Mouse (Mus musculus) G1E (cell line): ENCODE measurements around the gene Ccdc153. TPM values are rescaled to one million over a fixed set of nuclear protein-coding genes. Genes with fewer than 3 reads are reported as not detected.

Experiments used
- ATAC-seq: 2 replicates; pipeline ENCODE4 v1.8.0; 2016; ENCODE audit warnings: mild to moderate bottlenecking; ENCODE audit not compliant: insufficient number of reproducible peaks, poor library complexity, low FRiP score, severe bottlenecking; ENCODE audit errors: extremely low read depth
- DNase-seq: peaks from one replicate; pipeline ENCODE4 v3.0.0; 2012; ENCODE audit warnings: low spot score
- H3K27me3 ChIP-seq: 2 replicates; pipeline ENCODE4 v1.6.1; 2012; ENCODE audit warnings: mild to moderate bottlenecking, low read length, inconsistent platforms; ENCODE audit not compliant: insufficient read depth
- H3K36me3 ChIP-seq: replicated peaks from 2 replicates; pipeline ENCODE3; 2012; ENCODE audit warnings: mild to moderate bottlenecking, inconsistent platforms
- H3K4me1 ChIP-seq: 2 replicates; pipeline ENCODE4 v1.6.1; 2012; ENCODE audit warnings: low read depth, low read length, inconsistent platforms, mixed read lengths; ENCODE audit not compliant: insufficient read depth
- H3K4me3 ChIP-seq: 2 replicates; pipeline ENCODE4 v1.5.1; 2012; ENCODE audit warnings: low read depth, mild to moderate bottlenecking, inconsistent platforms, low read length, moderate library complexity, mixed read lengths
- H3K9me3 ChIP-seq: replicated peaks from 2 replicates; pipeline ENCODE4 v1.6.1; 2012; ENCODE audit warnings: inconsistent platforms
- CTCF ChIP-seq: IDR thresholded peaks from 2 replicates; pipeline ENCODE4 v1.5.1; 2012; ENCODE audit warnings: low read depth, low read length, inconsistent platforms, mixed read lengths
- GATA1 ChIP-seq: IDR thresholded peaks from 2 replicates; pipeline ENCODE4 v1.6.1; 2012; ENCODE audit warnings: borderline replicate concordance, low read length, inconsistent platforms, mixed read lengths
- GATA2 ChIP-seq: IDR thresholded peaks from 2 replicates; pipeline ENCODE4 v1.6.1; 2012; ENCODE audit warnings: low read depth, low read length, inconsistent platforms, borderline replicate concordance
- POLR2AphosphoS5 ChIP-seq: IDR thresholded peaks from 2 replicates; pipeline ENCODE4 v1.6.1; 2012; ENCODE audit warnings: low read depth, low read length, inconsistent platforms; ENCODE audit not compliant: insufficient replicate concordance
- TAL1 ChIP-seq: conservative IDR thresholded peaks from 2 replicates; pipeline ENCODE4 v1.6.1; 2012; ENCODE audit warnings: low read depth, low read length, inconsistent platforms, mixed read lengths
- polyA plus RNA-seq: library from polyadenylated mRNA; stranded (reverse); fragments of >175 nt; gene quantifications from 2 replicates; pipeline ENCODE4 v1.2.3, GENCODE M21; 2012
- total RNA-seq, 2 experiments: library from RNA; stranded (forward) in 1 of 2; stranded (reverse) in 1 of 2; fragments of 200-1000 nt in 1 of 2; fragments of >200 nt in 1 of 2; fragmentation: Nextera tagmentation in 1 of 2; gene quantifications; 2 replicates each; pipeline ENCODE4 v1.2.3; 2014 to 2017

Gene Ccdc153
- total and polyA plus RNA-seq, 3 experiments, result not detected

DNA sequence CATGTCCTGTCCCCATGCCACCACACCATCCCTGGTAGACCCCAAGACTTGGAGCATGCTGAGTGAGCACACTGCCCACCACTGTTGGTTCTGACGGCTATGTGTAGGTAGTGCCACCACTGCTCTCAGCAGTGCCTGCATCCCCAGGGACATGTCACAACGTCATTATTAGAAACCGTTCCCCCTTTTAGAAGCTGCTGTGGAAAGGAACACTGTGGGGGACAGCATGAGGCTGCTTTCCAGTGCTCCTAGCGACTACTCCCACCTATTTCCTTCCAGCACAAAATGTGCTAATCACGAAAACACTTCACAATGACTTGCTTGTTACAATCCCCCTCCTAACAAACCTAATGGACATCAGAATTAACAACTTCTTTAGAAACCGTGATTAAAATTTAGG, 14.5 kb upstream of the Ccdc153 start:
- H3K4me1 ChIP-seq, result peaks cover 41% of the 10 kb centered on the region
- H3K27me3 ChIP-seq, result no peaks in the 10 kb centered on the region
- no peak for DNase-seq

DNA sequence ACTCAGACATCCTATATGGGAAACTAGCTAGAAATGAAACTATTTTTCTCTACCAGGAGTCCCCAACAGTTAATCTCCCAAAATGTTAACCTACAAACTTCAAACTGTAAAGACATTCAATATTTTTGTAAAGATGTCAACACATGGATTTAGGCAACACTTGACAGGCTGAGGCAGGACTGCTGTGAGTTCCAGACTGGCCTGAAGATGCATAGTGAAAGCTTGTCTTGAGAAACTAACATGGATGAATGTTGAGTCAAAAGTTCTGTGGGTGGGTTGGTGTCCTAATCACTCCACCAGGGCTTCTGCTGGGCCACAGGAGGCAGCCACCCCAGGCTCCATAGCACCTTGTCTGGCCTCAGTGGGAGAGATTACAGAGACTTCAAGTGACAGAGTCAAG, 8.9 kb upstream of the Ccdc153 start:
- no peak for TF ChIP-seq GATA1
- TF ChIP-seq POLR2AphosphoS5, result no peak
- TF ChIP-seq CTCF, result no peak
- no peak for TF ChIP-seq TAL1
- no peak for TF ChIP-seq GATA2
- Histone ChIP-seq H3K27me3 (no peaks in the 10 kb centered on the region), H3K4me3 (peak overlapping the region; percentile 93), H3K9me3 (no peaks in the 10 kb centered on the region), H3K36me3 (peaks cover 39% of the 10 kb centered on the region), H3K4me1 (peaks cover 48% of the 10 kb centered on the region)
- DNase-seq (no peak), ATAC-seq (no peak)

More for the DNA sequence above, 14.5 kb upstream of the Ccdc153 start:
- no peak for ATAC-seq
- Histone ChIP-seq H3K9me3 (no peaks in the 10 kb centered on the region), H3K36me3 (peaks cover 53% of the 10 kb centered on the region), H3K4me3 (no peak overlapping the region)
- TF ChIP-seq POLR2AphosphoS5 (no peak), CTCF (no peak), TAL1 (no peak)

DNA sequence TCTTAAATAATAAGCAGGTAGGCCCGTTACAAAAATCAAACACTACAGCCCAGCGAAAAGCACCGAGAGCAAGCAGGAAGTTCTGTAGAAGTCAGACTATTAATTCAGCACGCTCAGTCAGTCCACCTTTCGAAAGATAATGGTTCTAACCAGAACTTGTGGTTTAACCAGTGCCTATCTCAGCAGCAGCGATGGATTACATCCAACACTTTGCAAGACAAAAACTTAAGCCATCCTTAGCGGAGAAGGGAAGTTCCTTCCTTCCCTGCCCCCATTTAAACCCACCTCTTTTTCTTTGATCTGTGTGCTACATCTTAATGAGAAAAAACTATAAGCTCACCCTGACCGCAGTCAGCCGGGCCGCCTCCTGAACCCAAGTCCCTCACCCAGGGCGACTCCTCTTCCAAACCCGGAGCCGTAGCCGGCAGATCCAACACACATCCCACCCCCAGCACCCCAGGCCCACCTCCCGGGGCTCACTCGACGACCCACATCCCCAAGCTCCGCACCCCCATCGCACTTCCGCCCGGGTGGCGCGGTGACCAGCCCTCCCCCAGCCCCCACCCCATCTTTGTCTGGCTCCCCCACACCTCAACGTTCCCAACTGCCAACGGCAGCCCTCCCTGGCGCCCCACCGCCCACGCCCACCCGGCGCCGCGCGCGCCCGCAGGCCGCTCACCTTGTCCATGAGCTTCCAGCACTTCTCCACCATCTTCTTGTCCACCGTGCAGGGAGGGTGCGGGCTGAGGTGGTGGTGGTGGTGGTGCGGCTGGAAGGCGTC, 7.3 kb upstream of the Ccdc153 start:
- Histone ChIP-seq H3K4me3 (peak overlapping the region; percentile 93), H3K4me1 (peaks cover 43% of the 10 kb centered on the region), H3K27me3 (no peaks in the 10 kb centered on the region), H3K36me3 (peaks cover 26% of the 10 kb centered on the region), H3K9me3 (no peaks in the 10 kb centered on the region)
- DNase-seq (peak; percentile 67), ATAC-seq (peak; percentile 29; the same call in 1 of the 2 replicates)
- TF ChIP-seq GATA1 (no peak), CTCF (no peak), TAL1 (no peak), GATA2 (no peak), POLR2AphosphoS5 (no peak)

DNA sequence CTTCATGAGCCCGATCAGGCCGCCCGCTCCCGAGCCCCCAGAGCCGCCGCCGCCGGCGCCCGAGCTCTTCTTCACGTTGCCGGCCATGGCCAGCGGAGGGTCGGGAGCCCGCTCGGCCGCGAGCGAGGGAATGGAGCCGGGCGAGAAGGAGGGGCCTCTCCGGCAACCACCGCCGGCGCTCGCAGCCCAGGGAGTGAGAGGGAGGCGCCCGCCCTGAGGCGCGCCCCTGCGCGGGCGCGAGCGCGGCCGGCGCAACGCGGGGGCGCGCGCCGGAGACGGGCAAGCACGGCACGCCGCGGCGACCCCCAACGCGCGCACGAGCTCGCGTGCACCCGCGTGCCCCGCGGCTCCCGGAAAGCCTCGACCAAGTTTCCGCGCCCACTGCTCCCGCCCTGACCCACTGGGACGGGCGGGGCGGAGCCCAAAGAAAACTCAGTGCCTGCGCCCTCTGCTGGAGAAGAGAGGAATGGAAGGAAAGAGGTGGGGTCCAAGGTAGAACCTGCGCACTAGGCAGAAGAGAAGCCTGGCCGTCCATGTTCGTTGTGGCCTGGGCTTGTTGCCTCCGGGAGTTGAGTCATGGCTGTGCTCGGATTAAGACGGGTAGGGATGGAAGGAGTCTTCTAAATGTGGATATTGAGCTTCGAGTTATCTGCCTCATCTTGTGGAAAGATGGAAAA, 6.5 kb upstream of the Ccdc153 start, which contains the start of gene Cbl:
TSS of gene Cbl (minus strand) at position 248 of the 677 bp plus-strand sequence.
- Histone ChIP-seq H3K27me3 (no peaks in the 10 kb centered on the region), H3K4me3 (peak within 1 kb of the TSS; percentile 93), H3K36me3 (peaks cover 20% of the 10 kb centered on the region), H3K4me1 (peaks cover 41% of the 10 kb centered on the region), H3K9me3 (no peaks in the 10 kb centered on the region)
- peak; percentile 89 for DNase-seq
- TF ChIP-seq POLR2AphosphoS5 (no peak; the same call in 1 of the 2 replicates), CTCF (peak; percentile 76)
- ATAC-seq, result peak; percentile 89

DNA sequence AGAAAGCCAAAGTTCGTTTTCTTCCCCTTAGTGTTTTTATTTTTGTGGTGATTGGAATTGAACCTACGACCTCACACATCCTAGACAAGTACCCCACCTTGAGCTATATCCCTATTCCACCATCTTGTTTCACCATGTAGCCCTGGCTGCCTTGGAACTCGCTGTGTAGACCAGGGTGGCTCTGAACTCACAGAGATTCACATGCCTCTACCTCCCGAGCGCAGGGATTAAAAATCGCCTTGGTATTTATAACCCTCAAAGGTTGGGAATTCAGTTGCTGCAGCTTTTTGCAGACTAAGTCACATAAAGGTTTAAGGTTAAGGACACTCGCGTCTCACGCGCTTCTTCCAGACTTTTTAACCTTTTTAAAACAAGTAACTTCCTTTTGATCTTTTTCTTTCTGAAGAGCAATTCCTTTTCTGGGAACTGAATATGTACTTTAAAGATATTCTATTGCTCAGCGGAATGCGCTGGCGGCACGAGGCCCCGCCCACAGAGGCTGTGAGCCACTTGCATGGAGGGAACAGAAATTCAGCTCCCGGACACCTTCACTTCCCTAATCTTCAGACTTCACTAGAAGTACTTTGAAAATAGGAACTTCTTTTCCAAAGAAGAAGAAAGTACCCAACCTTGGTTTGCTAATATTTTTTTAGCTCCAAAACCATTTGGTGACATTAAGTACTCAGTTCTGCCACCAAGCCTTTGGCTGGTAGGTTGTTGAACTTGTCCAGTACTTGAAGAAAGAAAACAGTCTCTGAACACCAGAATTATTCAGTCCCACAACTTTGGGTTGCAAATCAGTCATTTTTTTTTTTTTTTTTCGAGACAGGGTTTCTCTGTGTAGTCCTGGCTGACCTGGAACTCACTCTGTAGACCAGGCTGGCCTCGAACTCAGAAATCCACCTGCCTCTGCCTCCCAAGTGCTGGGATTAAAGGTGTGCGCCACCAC, 5.7 kb upstream of the Ccdc153 start:
- H3K4me1 ChIP-seq, result peaks cover 36% of the 10 kb centered on the region
- no peak for ATAC-seq
- H3K36me3 ChIP-seq, result peaks cover 13% of the 10 kb centered on the region
- peak overlapping the region; percentile 93 for H3K4me3 ChIP-seq
- peak; percentile 66 for DNase-seq
- H3K9me3 ChIP-seq, result no peaks in the 10 kb centered on the region
- no peak for TF ChIP-seq GATA2
- no peak for TF ChIP-seq TAL1
- no peak for TF ChIP-seq POLR2AphosphoS5
- TF ChIP-seq CTCF, result no peak
- no peak for TF ChIP-seq GATA1
- H3K27me3 ChIP-seq, result no peaks in the 10 kb centered on the region

DNA sequence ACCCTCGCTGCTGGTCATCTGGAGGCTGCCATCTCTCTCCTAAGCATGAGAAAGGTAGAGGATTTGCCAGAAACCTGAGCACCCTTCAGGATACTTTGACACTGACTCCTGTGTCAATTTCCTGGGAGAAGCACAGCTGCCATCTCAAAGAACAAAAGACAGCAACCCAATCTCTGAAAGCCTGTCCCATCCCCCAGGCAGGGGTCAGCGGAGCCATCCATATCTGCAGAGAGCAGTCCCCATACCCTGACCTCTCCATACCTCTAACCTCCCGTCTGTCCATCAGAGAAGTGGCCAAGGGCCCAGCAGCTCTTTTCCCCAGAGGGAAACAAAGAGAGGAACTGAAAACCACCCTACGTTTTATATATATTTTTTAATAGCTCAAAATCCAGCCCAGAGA, 3.9 kb upstream of the Ccdc153 start:
- ATAC-seq (no peak), DNase-seq (no peak)
- no peak overlapping the region for H3K4me3 ChIP-seq
- H3K4me1 ChIP-seq, result peaks cover 32% of the 10 kb centered on the region
- peaks cover 14% of the 10 kb centered on the region for H3K27me3 ChIP-seq
- peaks cover 5% of the 10 kb centered on the region for H3K36me3 ChIP-seq
- no peaks in the 10 kb centered on the region for H3K9me3 ChIP-seq
- no peak for TF ChIP-seq TAL1
- TF ChIP-seq GATA2, result no peak
- TF ChIP-seq CTCF, result no peak
- no peak for TF ChIP-seq GATA1
